In the genomic region with DNA sequence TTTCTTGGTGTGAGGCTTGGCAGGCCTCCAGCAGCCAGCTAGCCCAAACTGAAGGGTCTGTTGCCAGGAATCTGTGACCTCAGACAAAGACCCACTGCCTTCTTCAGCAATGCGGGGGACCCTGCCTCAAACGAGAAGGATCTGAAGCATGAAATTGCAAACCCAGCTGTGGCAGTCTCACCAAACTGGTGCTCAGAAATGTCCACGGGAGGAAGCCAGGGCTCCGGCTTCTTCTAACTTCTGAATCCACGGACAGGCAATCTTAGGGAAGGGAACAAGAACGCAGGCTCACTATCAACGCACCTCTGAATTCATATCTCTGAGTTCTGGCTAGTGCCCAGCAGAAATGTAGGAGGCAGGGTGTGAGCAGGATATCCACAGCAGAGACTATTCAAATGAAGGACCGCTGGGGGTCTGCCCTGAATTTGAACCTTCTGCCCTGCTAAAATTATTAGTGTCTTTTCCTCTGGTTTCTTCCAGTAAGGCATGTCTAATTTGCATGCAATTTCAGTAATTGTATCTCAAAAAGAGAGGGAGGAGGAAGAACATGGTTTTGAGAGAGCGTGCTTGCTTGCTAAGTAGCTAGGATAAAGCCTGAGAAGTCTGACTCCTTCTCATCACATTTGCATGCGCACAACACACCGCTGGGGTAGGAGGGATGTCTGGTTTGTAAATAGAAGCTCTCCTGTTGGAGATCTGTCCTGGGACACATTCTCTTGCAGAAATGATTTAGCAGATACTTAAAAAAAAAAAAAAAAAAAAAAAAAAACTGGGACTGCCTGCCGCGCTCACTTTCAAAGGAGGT, we compare ENCODE assay signal across 11 mouse cellular contexts. TPM values are rescaled to one million over a fixed set of nuclear protein-coding genes. Genes with fewer than 3 reads are reported as not detected.
DNase-seq lines count a peak whose midpoint lies in the region; ATAC-seq lines count a peak whose summit lies in the region.
"Had no signal": no experiment of that assay in that cellular context is flagged by ENCODE, and none has a peak within 500 bp of the region (broad histone marks: within the 10 kb centered on the region; RNA-seq: fewer than 3 reads in every experiment).

No protein-coding gene starts in this region.

- H3K27me3 ChIP-seq in kidney, embryonic 14.5 days (ENCODE audit: control insufficient read depth, insufficient read depth, low read length), result no peaks in the 10 kb centered on the region
- no peaks in the 10 kb centered on the region; the same call in 1 of the 2 replicates for H3K27me3 ChIP-seq in forebrain, embryonic 11.5 days (ENCODE audit: control insufficient read depth, insufficient read depth, low read length)
- peaks cover 17% of the 10 kb centered on the region; the same call in 1 of the 2 replicates for H3K27me3 ChIP-seq in limb, embryonic 12.5 days
- no peaks in the 10 kb centered on the region for H3K27me3 ChIP-seq in neural tube, embryonic 14.5 days (ENCODE audit: control insufficient read depth, insufficient read depth, low read length)

- H3K36me3 ChIP-seq in kidney, embryonic 14.5 days (ENCODE audit: control insufficient read depth, insufficient read depth, low read length), result no peaks in the 10 kb centered on the region
- no peaks in the 10 kb centered on the region for H3K36me3 ChIP-seq in forebrain, embryonic 11.5 days (ENCODE audit: control insufficient read depth, insufficient read depth, low read length)
- no peaks in the 10 kb centered on the region for H3K36me3 ChIP-seq in limb, embryonic 12.5 days
- no peaks in the 10 kb centered on the region for H3K36me3 ChIP-seq in neural tube, embryonic 14.5 days (ENCODE audit: control insufficient read depth, insufficient read depth, low read length)

- no peak for DNase-seq in kidney, postnatal 14 days
- peak; percentile 75 for DNase-seq in forebrain, embryonic 11.5 days (ENCODE audit: low spot score)
- DNase-seq in gastrocnemius, postnatal 14 days, result no peak
- DNase-seq in adrenal gland, adult 18-20 months (ENCODE audit: low spot score in 2 of 2), result no peak
- no peak for DNase-seq in left cerebral cortex, adult 18-20 months (ENCODE audit: low spot score in 2 of 2)
- DNase-seq: cerebellum, adult 2 months; layer of hippocampus, adult 9-11 months had no signal

- H3K4me3 ChIP-seq in kidney, embryonic 14.5 days (ENCODE audit: low read length), result no peak overlapping the region
- no peak overlapping the region for H3K4me3 ChIP-seq in forebrain, embryonic 11.5 days (ENCODE audit: low read depth, low read length)
- 0 out of 2 replicates have a peak overlapping the region, but pooled peaks have one; percentile 4 for H3K4me3 ChIP-seq in limb, embryonic 12.5 days (replicated peaks)
- no peak overlapping the region for H3K4me3 ChIP-seq in neural tube, embryonic 14.5 days (ENCODE audit: low read depth, low read length)

- intact Hi-C loops in gastrocnemius, postnatal 14 days (cut with DNase I; ENCODE audit: low total_unique reads), result no loop called here

- H3K4me1 ChIP-seq in kidney, embryonic 14.5 days (ENCODE audit: control insufficient read depth, insufficient read depth, low read length), result peaks cover 32% of the 10 kb centered on the region
- peaks cover 31% of the 10 kb centered on the region for H3K4me1 ChIP-seq in forebrain, embryonic 11.5 days (replicated peaks; ENCODE audit: control insufficient read depth, insufficient read depth, low read length)
- peaks cover 46% of the 10 kb centered on the region for H3K4me1 ChIP-seq in limb, embryonic 12.5 days (replicated peaks)
- H3K4me1 ChIP-seq in neural tube, embryonic 14.5 days (ENCODE audit: control insufficient read depth, insufficient read depth, low read length), result peaks cover 22% of the 10 kb centered on the region

- WGBS in kidney, embryonic 14.5 days, result 12% methylated on average over 13 of the region's 13 CpGs
- WGBS in forebrain, embryonic 11.5 days, result 15% methylated on average over 13 of the region's 13 CpGs
- 18% methylated on average over 13 of the region's 13 CpGs for WGBS in limb, embryonic 12.5 days
- whole genome bisulfite sequencing in neural tube, embryonic 14.5 days, result 4% methylated on average over 13 of the region's 13 CpGs

- H3K9ac ChIP-seq in kidney, embryonic 14.5 days (ENCODE audit: low read depth, low read length), result no peak overlapping the region; the same call in 1 of the 2 replicates
- no peak overlapping the region for H3K9ac ChIP-seq in forebrain, embryonic 11.5 days (ENCODE audit: low read length)
- no peak overlapping the region; the same call in 1 of the 2 replicates for H3K9ac ChIP-seq in limb, embryonic 12.5 days (replicated peaks)
- no peak overlapping the region for H3K9ac ChIP-seq in neural tube, embryonic 14.5 days (replicated peaks; ENCODE audit: low read depth, low read length)

- ATAC-seq in kidney, embryonic 14.5 days (ENCODE audit: low FRiP score, low TSS enrichment), result no peak
- ATAC-seq in forebrain, embryonic 11.5 days (replicated peaks; ENCODE audit: low FRiP score), result peak; percentile 75
- no peak for ATAC-seq in limb, embryonic 12.5 days (ENCODE audit: insufficient number of reproducible peaks, insufficient read depth, low FRiP score, low TSS enrichment, low read depth)
- peak; percentile 32; the same call in 1 of the 2 replicates for ATAC-seq in neural tube, embryonic 14.5 days (ENCODE audit: low read depth)

- H3K27ac ChIP-seq in kidney, embryonic 14.5 days (ENCODE audit: low read depth, low read length), result peak overlapping the region; percentile 62
- H3K27ac ChIP-seq in forebrain, embryonic 11.5 days (ENCODE audit: low read depth, low read length), result peak overlapping the region; percentile 68
- peak overlapping the region; percentile 62; the same call in 1 of the 2 replicates for H3K27ac ChIP-seq in limb, embryonic 12.5 days
- H3K27ac ChIP-seq in neural tube, embryonic 14.5 days (ENCODE audit: low read depth, low read length), result 0 out of 2 replicates have a peak overlapping the region, but pooled peaks have one; percentile 4

- H3K4me2 ChIP-seq in kidney, embryonic 14.5 days (replicated peaks; ENCODE audit: low read depth, low read length), result peak overlapping the region; percentile 15
- H3K4me2 ChIP-seq in forebrain, embryonic 11.5 days (ENCODE audit: low read depth, low read length, severe bottlenecking), result peak overlapping the region; percentile 24; the same call in 1 of the 2 replicates
- peak overlapping the region; percentile 37 for H3K4me2 ChIP-seq in limb, embryonic 12.5 days
- peak overlapping the region; percentile 7 for H3K4me2 ChIP-seq in neural tube, embryonic 14.5 days (ENCODE audit: low read depth, low read length)

- H3K9me3 ChIP-seq in kidney, embryonic 14.5 days (ENCODE audit: control insufficient read depth, low read length), result no peaks in the 10 kb centered on the region
- no peaks in the 10 kb centered on the region for H3K9me3 ChIP-seq in forebrain, embryonic 11.5 days (ENCODE audit: control insufficient read depth, low read length)
- peaks cover 5% of the 10 kb centered on the region; the same call in 1 of the 2 replicates for H3K9me3 ChIP-seq in limb, embryonic 12.5 days
- H3K9me3 ChIP-seq in neural tube, embryonic 14.5 days (ENCODE audit: control insufficient read depth, low read length), result no peaks in the 10 kb centered on the region

RNA-seq across cellular contexts. Expression of a gene that starts 51.5 kb away (rescaled TPM):
- polyA plus RNA-seq in kidney, embryonic 14.5 days (2014; fragmentation: Nextera tagmentation; extraction: Ambion mirVana), result 143 and 146 TPM in 2 replicates
- 185 and 192 TPM in 2 replicates for polyA plus RNA-seq in forebrain, embryonic 11.5 days (2014; fragmentation: Nextera tagmentation; extraction: Ambion mirVana)
- polyA plus RNA-seq in limb, embryonic 12.5 days (2016; fragmentation: Nextera tagmentation; extraction: Ambion mirVana), result 318 and 346 TPM in 2 replicates
- polyA plus RNA-seq in neural tube, embryonic 14.5 days (2014; fragmentation: Nextera tagmentation; extraction: Ambion mirVana), result 11.5 and 15.7 TPM in 2 replicates
- 10 to 100 TPM; 34.7 to 46.8 TPM for total RNA-seq in gastrocnemius, postnatal 14 days (2021)
- total RNA-seq in adrenal gland, adult 18-20 months (2021), result 10 to 100 TPM; 28.7 to 34.9 TPM
- 1 to 10 TPM; 7.2 to 9.5 TPM for total RNA-seq in left cerebral cortex, adult 18-20 months (2021)
- total RNA-seq: hematopoietic stem cell, adult 5-6 weeks had no signal

Comparison
In these comparisons a context has a peak if more than half of its experiments do, and no peak if none do; other contexts are left out.
1. ATAC-seq: peak in forebrain, embryonic 11.5 days (single experiment) and neural tube, embryonic 14.5 days (single experiment); none in kidney, embryonic 14.5 days (single experiment) and limb, embryonic 12.5 days (single experiment).
2. H3K27ac ChIP-seq: peak in every context shown above with its lines; median percentile 68 in forebrain, embryonic 11.5 days; 62 in kidney, embryonic 14.5 days; 62 in limb, embryonic 12.5 days; 4 in neural tube, embryonic 14.5 days.
3. Peak in every context shown above with its lines, with median percentiles within 50 percentile points of each other: H3K4me2 ChIP-seq.